Mouse (Mus musculus) adrenal gland, postnatal 4 days (tissue): Measurements from ENCODE around the gene Cxcl17. TPM values are rescaled to one million over a fixed set of nuclear protein-coding genes. Genes with fewer than 3 reads are reported as not detected.
"Not testable (repeated sequence)": the region's sequence is repeated elsewhere in the genome, so short reads cannot be mapped to it uniquely, and the experiment has no call there.

ENCODE experiments used
- DNase-seq, 2 experiments: peaks; one replicate each; pipeline ENCODE4 v3.0.0; 2021 to 2022; ENCODE audit warnings: low spot score in 2 of 2, mixed read lengths in 2 of 2
- long read RNA-seq, 2 experiments: library from polyadenylated mRNA; stranded (forward); transcript quantifications; one replicate each; pipeline ENCODE4 v2.0.0; 2021
- total RNA-seq, 2 experiments: library from RNA; stranded (reverse); gene quantifications; 2 replicates each; pipeline ENCODE4 v1.2.3; 2021

The Cxcl17 gene
- total RNA-seq, result not detected
- long read RNA-seq, experiment 1, result 0 reads
- long read RNA-seq, experiment 2, partial matches to known transcripts, result 0 of 1 reads
- long read RNA-seq, experiment 2, other reads (novel, unspliced or antisense), result 1 of 1 reads

DNA sequence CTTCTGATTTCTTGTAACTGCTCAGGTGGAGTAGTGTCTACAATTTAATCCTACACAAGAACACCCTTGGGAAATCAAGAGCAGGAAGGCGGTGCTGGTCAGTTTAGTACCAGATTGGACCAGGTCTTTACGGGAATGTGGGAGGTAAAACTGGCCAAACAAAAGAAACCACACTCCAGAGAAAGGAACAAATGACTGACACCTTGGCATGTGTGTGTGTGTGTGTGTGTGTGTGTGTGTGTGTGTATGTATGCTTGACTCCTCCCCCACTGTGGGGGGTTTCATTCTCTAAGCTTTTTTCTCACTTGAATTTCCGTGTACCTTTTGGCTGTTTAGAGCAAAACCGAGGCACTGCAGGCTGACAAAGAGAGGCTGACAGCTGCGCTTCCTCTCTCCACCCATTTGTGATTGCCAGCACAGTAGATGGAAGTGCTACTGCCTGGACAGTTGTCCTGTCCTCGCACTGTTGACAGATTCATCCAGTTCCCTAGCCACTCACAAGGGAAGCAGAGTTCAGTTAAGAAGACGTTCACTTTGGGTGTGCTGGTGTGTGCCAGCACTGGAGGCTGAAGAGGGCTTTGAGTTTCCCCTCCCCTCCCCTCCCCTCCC lies at the start of gene Cxcl17:
Gene Cxcl17, minus strand, starts transcription at position 54 of the 609 bp plus-strand sequence.
- no peak for DNase-seq

DNA sequence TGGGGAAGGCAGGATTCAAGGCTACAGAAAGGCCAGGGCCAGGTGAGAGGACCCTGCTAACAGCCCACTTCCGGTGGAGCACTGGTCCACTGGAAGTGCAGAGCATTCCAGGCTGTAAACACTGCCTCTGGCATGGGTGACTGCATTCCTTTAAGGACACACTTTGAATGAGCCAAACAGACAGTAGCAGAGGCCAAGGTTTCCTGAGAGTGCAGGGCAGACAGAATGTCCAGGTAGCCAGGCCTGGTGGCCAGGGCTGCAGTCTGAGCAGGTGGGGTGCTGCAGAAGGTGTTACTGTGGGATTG lies 49.3 kb upstream of the Cxcl17 start:
- DNase-seq, result not testable (repeated sequence)

DNA sequence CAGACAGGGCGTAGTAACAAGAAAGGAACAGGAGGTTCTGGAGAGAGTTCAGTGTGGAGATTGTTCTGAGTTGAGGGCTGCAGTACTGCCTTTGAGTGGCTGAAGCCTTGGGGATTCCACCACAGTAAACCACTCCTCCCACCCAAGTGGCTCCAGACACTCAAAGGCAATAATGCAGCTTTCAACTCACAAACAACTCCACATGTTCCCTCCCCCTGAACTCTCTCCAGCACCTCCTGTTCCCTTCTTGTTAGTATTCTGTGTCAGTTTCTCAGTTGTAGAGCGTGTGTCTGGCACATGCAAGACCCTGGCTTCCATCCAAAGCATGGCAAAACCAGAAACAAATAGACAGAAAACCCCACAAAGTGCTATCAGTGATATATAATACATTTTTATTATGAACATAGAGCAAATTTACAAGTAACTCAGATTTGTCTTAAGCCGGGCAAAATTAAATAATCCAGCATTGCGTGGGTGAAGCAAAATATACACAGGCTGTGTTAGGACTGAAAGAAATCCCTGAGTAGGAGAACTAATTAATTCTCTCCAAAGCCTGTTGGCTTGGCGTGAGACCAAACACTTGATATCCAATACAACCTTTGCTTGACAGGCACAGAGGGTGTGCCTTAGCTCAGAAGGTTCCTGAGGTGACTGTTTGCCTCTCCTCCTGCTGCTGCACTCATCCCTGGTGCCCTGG lies 48.8 kb upstream of the Cxcl17 start:
- not testable (repeated sequence) for DNase-seq

DNA sequence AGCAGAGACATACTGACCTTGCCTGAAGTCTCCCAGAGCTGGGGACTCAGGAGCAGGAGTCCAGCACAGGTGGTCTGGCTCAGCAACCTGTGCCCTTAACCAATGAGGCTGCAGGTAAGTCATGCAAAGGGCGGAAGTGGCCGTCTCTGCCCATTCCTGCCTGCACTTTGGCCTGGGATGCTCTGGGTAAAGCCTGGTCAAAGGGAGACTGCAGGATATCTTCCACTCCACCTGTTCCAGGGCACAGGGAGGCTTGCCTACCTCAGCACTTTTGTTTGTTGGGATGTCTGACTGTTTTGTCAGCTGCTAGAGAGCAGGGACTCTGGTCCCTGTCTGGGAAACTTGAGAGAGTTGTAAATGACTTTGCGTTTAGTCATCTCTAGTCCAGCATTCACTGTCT lies 39.4 kb upstream of the Cxcl17 start:
- no peak for DNase-seq

DNA sequence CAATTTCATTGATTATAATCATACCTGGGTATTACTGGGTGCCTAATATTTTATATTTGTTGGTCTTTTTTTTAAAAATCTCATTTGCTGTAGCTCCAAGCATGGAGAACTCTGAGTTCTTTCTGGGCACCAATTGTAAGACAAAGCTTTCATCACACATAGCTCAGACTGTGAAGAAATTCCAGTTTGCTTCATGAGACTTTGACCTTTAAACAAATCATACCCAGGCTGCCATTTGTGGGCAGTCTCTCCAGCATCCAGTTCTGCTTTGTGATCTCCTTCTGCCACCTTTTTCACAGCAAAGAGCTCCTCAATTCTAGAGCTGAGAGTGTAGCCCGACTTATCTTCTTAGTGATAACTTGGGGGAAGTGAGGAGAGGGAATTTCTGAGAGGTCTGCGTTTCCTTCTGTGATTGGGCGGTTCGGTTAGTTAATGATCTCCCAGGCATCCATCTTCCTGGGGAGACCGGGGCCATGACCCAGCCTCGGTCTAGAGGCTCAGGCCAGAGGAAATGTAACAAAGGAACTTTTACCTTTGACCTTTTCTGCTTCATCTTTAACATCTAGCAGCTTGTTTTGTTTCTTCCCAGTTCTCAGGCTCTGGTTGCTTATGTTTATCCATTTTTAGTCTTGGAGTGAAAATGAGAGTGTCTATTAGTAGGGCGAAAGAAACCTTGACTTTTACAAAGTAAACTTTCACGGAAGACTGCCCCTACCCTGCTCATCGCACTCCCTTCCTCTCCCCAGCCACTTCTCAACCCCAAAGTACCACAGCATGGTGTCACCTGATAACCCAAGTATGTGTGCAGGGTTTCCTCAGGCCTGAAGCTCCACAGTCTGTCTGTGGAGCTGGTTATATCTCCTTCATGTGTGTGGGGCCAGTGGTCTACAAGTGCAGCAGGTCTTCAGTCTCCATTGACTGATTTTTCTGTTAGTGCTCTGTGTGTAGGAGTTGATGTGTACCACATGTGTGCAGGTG lies 37.5 kb upstream of the Cxcl17 start:
- DNase-seq, result no peak

DNA sequence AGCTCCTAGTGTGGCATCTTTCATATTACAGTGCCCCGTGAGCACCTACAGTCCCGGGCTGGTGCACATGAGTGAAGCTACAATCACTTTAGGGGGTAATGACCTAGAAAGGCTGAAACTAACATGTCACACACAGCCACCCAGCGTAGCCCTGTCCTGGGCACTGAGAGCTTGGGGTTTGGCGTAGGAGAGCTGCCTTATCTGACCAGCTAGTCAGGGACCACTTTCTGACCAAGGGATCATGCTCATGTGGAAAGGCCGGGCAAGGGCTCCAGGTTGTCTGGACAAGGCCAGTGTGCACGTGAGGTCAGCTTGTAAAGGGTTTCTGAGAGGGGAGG lies 28.1 kb upstream of the Cxcl17 start:
- no peak for DNase-seq

DNA sequence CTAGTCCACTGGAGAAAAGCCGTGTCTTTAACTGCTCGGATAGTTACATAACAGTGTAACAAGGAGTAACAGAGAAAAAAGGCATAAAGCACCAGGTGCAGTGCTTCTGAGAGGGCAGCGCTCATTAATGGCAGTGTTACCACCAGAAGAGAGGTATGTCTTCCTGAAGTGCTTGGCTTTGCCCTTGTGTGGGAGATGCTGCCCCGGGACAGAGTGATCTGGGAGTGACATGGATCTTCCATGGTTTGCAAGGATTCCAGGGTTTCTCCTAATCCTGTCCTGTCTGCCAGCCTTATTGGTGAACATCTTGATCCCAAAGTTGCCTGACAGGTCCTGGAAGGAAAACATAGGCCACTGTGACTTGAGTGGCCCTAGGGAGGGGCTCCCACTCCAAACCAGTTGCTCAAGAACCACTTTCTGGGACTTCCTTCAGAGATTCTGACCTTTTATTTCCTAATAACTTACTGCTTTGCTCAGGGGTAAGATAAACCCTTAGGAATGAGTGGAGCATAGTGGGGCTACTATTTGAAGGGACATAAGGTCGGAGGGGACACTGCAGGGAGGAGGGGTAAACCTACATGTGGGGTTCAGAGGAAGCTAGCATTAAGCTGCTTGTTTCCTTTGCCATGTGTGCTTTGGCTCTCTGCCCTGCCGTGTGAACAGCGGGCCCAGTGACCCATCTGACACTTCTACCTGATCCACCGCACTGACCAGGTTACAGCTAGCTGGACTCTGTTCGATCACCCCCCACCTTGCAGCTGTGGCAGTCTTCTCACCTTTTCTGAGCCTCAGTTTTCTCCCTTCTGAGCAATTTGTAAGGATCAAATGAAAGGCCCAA lies 27.5 kb upstream of the Cxcl17 start:
- DNase-seq, result no peak

DNA sequence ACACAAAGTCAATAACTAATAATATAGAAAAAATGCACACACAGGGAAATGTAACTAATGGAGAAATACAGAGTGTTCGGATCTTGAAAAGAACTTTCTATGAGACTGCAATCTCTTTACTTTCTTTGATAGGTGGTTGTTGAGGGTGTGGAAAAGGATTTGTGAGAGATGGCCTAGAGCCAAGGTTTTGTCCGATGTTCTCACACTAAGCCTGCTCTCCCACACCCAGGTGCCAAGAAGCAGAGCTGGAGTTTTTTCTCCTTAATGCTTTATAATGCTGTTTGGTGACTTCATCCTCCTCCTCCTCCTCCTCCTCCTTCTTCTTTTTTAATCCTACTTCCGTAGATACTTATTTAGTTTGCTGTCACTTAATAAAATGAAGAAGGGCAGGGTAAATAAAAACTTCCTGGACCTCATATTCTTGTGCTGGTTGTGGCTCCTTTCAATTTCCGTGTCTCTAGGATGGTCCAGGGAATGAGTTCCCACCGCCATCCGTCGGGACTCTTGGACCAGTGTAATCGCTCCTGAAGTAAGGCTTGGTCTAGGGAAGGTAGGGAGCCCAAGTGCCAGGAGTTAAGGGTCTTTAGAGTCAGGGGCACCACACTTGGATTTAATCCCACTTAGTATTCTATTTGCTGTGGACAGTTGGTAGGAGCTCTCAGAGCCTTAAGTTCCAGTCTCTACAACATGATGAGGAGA lies 26.6 kb upstream of the Cxcl17 start:
- DNase-seq, result no peak

DNA sequence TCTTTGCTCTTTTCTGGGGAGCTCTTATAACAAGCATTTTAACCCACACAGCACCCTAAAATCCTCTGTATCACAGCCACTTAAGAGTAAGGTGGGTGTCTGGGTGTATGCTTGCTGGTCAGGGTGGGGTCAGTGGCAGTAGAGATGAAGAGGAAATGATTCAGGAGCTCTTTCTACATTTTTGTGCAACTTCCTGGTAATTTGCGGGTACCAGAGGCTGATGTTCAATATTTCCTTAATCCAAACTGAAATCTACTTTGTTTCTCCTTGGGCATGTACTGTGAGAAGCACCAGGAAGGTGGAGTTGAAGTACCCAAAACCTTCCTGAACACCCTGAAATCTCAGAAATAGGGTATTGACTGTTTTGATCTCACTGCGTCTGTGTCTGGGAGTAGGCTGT lies 24.0 kb upstream of the Cxcl17 start:
- DNase-seq, result no peak

DNA sequence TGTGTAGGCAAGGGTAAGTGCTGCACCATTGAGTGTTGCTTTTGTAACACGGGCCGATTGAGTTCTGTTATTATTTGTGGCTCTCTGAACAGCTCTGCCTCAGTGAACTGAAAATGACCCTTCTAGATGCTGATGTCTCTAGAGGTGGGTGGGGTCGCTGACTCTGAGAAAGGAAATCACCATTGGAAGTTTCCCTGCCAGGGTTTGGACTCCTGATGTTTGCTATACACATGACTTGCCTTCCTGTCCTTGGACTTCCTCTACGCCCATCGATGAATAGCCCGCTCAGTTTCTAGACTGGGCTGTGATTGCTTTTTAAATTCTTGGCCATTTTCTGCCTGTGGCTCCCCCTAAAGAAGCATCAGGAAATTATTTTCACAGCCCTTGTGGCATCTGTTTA lies 23.5 kb upstream of the Cxcl17 start:
- DNase-seq, result no peak

DNA sequence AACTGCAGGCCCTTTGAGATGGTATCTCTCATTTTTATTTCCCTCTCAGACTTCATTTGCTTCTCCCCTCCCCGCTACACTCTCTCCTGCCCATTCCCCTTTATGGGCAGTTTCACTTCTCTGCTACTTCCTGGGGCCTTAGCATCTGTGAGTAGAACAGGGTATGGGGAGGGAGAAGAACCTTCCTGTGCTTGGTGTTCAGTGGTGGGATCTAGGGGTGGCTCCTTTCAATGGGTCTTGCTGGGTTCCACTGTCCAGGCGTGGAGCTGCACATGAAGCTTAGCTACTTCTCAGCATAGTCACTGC lies 22.8 kb upstream of the Cxcl17 start:
- no peak for DNase-seq

DNA sequence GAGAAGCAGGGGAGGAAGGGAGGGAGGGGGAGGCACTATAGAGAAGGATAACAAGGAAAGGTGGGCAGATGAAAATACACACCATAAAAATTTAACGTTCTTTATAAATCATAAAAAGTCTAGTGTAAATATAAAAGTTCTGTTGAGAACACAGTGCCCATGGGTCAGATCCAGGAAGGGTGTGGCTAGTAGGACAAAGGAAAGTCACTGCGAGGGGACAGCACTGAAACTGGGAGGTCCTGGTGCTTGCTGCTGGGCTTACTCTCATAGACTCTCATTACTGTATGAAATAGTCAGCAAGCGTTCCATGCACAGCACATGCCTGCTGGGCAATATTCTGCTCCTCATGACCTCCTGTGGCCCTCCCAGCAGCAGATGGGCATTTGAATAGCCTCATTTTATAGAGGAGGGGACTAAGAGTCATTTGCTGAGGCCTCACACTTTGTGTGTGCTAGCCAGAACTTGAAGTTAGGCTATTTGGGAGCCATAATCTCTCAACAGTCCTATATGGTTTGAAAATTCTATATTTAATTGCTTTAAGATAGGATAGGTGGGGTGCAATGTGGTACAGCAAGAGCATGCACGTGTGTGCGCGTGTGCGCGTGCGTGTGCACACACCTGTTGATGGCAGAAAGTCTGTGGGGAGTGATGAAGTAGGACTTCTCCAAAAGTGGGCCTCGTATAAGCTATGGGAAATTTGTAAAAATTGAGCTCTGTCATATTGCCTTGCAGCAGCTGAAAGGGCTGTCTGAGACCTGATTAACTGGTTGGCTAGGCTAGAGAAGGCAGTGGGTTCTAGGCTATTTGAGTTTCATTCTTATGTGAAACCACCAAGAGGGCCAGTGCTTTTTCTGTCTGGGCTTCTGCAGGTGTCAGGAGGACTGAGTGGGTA lies 22.2 kb upstream of the Cxcl17 start:
- no peak for DNase-seq

DNA sequence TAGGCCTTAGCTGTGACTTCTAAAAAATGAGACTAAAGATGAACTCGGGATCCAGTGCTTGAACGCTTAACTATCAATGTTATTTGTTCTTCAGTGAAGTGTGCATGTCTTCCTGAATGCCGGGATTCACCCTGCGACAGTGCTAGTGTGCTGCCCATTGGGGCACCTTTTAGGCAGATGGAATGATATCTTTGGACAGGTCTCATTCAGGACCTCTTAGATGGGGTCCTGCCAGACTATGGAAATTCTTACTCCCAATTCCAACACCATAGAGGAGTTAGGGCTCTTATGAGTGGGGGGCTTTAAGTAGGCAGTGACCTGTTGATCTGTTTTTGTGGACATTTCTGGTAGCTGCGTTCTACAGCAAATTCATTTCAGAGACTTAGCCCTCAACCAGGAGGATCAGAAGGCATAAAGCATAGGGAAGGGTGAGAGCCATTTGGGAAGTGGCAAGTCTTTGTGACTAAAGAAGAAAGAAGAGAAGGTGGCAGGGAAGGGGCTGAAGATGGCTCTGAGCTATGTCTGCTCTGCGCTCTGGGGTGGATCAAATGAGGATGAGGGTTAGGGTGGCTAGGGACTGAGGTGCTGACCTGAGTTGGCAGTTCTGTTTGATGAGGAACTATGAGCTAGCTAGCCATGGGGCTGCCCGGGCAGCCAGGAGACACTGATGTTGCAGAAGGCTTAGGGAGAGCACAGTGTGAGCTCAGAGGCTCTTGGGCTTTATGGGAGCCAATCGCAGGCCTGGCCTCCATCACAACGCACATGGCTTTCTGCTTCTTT lies 21.3 kb upstream of the Cxcl17 start:
- DNase-seq, result no peak

DNA sequence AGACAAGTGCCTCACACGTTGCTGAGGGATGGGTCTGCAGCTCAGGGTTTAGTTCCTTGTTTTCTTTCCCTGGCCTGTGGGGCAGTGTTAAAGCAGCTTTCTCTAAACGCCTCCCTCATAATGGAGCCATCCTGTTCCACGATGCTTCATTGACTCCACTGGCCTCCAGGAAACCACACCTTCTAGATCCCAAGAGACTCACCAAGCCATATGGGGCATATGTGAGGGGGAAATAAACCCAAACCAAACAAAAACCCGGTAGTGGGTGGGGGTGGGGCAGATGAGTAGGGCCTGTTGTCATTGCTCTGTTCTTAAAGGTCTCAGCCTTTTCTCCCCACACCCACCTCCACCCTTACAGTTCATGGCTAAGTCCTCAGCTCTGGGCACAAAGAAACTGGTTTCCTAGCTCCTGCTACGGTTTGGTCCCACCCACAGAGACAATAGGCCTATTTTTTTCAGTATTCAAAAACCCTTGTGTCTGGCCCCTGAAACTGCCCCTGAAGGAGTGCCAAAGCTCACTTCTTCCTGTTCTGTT lies 20.4 kb upstream of the Cxcl17 start:
- DNase-seq, result no peak

DNA sequence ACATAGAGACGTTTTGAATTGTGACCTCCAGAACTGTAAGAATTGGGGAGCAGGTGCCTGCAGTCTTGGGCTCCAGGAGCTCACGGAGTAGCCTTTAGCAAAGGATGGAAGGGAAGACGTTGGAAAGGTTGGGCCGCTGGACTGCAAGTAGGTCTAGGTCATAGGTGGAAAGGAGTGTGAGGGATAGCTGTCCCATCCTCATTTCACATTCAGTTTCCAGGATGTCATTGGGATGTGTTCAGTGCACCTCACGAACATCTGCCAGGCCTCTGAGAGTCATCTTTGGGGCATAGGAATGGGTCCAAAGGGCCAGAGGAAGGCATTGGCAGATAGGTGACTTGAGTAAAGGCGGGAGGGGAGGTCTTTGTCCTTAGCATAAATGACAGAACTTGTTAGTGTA lies 19.7 kb upstream of the Cxcl17 start:
- DNase-seq, result no peak

DNA sequence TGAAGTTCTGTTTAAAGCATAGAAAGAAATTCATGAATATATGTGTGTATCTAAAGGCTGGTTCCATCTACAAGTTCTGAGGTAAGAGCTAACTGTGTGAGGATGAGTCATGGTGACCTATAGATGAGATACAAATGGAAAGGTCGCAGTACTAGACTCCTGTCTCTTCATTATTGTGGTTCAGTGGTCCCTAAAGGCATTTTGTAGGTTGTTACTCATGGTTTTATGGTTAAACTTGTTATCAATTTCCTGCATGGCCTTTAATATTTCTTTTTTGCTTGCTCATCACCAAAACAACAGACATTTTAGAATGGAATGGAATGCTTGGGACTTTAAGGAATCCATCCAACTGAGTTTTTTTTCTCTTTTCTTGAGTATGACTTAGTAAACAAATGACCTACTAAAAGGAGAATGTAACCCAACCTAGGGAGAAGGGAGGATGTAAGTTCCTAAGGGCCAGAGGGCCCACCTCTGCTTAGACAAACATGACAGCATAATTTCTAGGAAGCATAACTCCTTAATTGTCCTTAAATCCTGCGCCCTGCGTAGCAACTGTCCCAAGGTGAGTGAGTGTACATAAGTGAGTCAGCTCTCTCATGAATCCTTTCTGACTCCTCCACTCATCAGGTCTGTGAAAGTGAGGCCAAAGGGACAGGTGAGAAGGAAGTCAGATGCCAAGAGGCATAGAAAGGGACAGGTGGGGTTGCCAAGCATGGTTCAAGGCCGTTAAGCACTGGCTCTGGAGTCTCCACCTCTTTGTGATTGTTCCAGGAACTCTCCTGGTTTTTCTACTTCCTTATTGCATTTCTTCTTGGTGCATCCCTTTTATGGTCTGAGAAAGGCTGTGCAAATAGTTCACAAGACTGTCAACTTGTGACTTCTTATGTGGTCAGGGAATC lies 17.4 kb upstream of the Cxcl17 start:
- no peak for DNase-seq

DNA sequence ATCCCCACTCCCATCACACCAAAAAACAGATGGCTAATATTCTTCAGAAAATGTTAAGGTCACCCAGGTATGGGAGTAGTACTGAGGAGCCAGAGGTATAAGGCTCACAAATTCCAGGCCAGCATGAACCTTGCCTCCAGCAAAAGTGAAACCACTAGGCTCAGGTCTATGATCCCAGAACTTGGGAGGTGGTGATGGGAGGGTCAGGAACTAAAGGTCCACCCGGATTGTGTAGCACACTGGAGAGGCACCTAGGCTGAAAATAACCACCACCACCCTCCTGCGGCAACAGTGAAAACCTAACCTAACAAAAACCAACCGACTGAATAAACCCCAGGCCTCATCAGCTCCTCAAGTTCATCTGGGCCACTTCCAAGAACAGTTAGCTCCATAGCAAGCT lies 15.6 kb upstream of the Cxcl17 start:
- no peak for DNase-seq

DNA sequence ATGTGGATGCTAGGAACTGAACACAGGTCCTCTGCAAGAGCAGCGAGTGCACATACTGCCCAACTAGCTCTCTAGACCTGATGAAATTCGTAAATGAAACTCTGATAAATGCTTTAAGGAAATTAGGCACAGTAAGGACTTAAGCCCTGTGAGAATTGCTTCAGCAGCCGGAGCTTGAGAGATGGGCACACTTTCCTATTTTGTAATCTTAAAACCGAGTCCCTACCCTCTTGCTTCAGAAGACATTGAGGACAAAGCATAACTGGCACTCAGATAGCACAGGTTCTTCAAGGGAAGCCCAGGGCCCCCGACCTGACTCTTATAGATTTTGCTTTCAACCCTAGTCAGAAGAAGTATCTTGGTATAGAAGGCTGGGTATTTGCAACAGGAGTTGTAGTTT lies 14.5 kb upstream of the Cxcl17 start:
- DNase-seq, result no peak
